Mouse (Mus musculus) bone marrow, adult 2 months (tissue): Measurements from ENCODE around the gene Rabggtb. TPM values are rescaled to one million over a fixed set of nuclear protein-coding genes. Genes with fewer than 3 reads are reported as not detected.

Source experiments
- H3K27ac ChIP-seq: fragments of 200-500 bp; 2 replicates; pipeline ENCODE4 v1.5.1; 2012; ENCODE audit warnings: low read depth, mild to moderate bottlenecking, control low read depth, inconsistent platforms, low read length; ENCODE audit not compliant: control insufficient read depth, poor library complexity, insufficient read depth
- H3K4me1 ChIP-seq: fragments of 200-500 bp; 2 replicates; pipeline ENCODE4 v1.6.1; 2011; ENCODE audit warnings: low read length; ENCODE audit not compliant: control insufficient read depth, insufficient read depth
- H3K4me3 ChIP-seq: fragments of 200-500 bp; replicated peaks from 2 replicates; pipeline ENCODE3; 2011; ENCODE audit warnings: mild to moderate bottlenecking, low read depth, low read length, control low read depth; ENCODE audit not compliant: control insufficient read depth
- CTCF ChIP-seq: fragments of 200-500 bp; IDR thresholded peaks from 2 replicates; pipeline ENCODE4 v1.5.1; 2011; ENCODE audit warnings: low read length, control low read depth; ENCODE audit not compliant: control insufficient read depth, insufficient read depth
- POLR2A ChIP-seq: fragments of 200-500 bp; IDR thresholded peaks from 2 replicates; pipeline ENCODE4 v1.6.1; 2011; ENCODE audit warnings: low read depth, mild to moderate bottlenecking, control low read depth, low read length, borderline replicate concordance; ENCODE audit not compliant: control insufficient read depth
- WGBS: fragments of 180-500 bp; shearing (Covaris S2); methylation state at CpG from one replicate; pipeline ENCODE4 v1.1.7; 2018; 5-methylcytosine and 5-hydroxymethylcytosine counted together
- polyA plus RNA-seq: library from polyadenylated mRNA; stranded (reverse); fragments of >200 nt; gene quantifications from 2 replicates; pipeline ENCODE4 v1.2.4, GENCODE M21; 2011; ENCODE audit warnings: low replicate concordance; ENCODE audit not compliant: missing spikeins, insufficient read depth, insufficient read length

The Rabggtb gene
- polyA plus RNA-seq = 75.6 and 75.8 TPM in 2 replicates

DNA sequence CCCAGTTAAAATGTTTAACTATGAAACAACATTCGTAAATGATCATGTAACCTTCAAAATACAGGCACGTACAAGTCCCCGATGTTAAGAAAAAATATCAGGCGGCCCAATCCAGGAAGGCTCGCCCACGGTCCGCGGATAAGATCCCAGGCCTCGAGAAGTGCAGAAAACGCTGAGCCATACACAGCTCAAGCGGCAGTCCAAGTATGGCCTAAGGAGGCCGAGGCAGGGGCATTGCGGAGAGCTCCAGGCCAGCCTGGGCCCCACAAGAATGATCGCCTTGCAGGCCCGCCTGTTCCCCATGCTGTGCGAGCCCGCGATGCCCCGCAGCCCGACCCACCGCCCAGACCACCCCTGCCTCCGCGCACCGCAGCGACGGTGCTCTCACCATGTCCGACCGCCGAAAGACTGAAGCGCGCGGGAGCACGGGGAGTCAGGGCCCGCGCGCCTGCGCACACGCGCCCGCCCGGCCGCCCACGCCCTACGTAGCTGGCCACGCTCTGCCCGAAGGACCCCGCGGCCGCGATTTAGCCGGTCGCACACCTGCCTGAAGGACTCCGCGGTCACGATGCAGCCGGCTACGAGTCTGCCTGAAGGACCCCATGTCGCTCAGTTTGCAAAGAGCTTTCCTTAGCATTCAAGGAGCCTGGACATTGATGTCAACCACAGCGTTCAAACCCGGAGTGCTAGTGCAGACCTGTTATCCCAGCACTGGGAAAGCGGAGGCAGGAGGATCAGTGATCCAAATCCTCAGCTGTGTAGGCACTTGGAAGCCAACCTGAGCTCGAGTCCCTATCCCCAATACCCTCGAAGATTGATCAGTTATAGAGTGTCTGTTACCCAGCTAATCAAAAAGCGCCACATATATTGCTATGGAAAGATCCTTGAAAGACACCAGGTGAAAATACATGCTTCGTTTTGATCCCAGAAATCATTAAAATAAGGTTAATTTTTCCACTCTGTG is at the start of gene Rabggtb:
Gene Rabggtb (minus strand): TSS at position 464 of the 964 bp plus-strand sequence.
- TF ChIP-seq CTCF (no peak), POLR2A (peak; percentile 97; the same call in 1 of the 2 replicates)
- Histone ChIP-seq H3K27ac (peak within 1 kb of the TSS; percentile 79), H3K4me1 (peaks cover 2% of the 10 kb centered on the region), H3K4me3 (peak within 1 kb of the TSS; percentile 91)
- 1% methylated on average over 65 of the region's 65 CpGs for WGBS

DNA sequence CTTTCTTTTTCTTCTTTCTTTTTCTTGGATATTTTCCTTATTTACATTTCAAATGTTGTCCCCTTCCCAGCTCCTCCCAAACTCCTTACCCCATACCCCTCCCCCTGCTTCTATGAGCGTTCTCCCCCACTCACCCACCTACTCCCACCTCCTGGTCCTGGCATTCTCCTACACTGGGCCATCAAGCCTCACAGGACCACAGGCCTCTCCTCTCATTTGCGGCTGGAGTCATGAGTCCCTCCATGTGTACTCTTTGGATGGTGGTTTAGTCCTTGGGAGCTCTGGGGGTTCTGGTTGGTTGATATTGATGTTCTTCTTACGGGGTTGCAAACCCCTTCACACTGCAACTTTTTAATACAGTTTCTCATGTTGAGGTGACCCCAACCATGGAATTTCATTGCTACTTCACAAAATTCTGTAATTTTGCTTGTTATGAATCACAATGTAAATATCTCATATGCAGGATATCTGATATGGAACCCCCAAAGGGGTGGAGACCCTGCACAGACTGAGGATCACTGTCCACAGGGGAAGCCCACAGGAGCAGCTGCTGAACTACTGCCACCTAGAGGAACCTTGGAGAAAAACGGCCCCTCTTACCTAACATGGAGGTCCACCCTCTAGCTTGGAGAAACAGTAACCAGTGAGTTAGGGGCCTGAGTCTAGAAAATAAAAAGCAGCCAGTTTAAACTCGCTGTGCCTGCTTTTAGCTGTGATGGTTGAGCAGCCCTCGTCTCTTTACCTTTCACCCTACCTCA is 49.0 kb upstream of the Rabggtb start:
- WGBS = 63% methylated on average over 6 of the region's 6 CpGs
- Histone ChIP-seq H3K4me3 (no peak overlapping the region), H3K27ac (no peak overlapping the region), H3K4me1 (no peaks in the 10 kb centered on the region)
- TF ChIP-seq POLR2A (no peak), CTCF (peak; percentile 64; the same call in 1 of the 2 replicates)

- H3K27ac ChIP-seq = no peak overlapping the region
Measured at GRCm38 (mm10) chr3:153960884-153961283, 48.1 kb upstream of the Rabggtb start.

GRCm38 (mm10) chr3:153959731-153960207 is 47.0 kb upstream of the Rabggtb start:
- Histone ChIP-seq H3K27ac (no peak overlapping the region), H3K4me3 (no peak overlapping the region), H3K4me1 (no peaks in the 10 kb centered on the region)
- 86% methylated on average over 9 of the region's 9 CpGs for WGBS
- no peak for TF ChIP-seq CTCF
- no peak for TF ChIP-seq POLR2A

More at GRCm38 (mm10) chr3:153960884-153961283, 48.1 kb upstream of the Rabggtb start:
- H3K4me3 ChIP-seq = no peak overlapping the region
- whole genome bisulfite sequencing = 94% methylated on average over 2 of the region's 2 CpGs
- H3K4me1 ChIP-seq = no peaks in the 10 kb centered on the region
- TF ChIP-seq CTCF (no peak), POLR2A (no peak)

- WGBS = 80% methylated on average over 1 of the region's 1 CpGs
- Histone ChIP-seq H3K4me1 (no peaks in the 10 kb centered on the region), H3K27ac (no peak overlapping the region), H3K4me3 (no peak overlapping the region)
- TF ChIP-seq CTCF = peak; percentile 15; the same call in 1 of the 2 replicates
- TF ChIP-seq POLR2A = no peak
Measured at GRCm38 (mm10) chr3:153959035-153959730, 46.4 kb upstream of the Rabggtb start.

DNA sequence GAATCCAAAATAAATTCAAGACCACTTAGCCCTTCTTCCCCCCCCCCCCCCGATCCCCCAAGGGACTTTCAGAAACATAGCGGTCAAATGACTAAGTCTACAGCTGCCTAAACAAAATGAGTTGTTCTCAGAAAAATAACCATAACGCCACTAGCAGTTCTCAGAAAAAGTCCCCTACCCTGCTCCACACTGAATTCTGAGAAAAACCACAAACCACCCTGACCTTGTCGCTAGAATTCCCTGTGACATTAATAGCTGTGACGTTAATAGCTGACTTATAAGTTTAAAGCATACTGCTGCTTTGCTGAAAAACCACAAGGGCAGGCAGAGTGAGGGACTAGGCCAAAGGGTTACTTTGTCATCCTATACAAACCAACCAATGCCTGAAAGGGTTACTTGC is 45.1 kb upstream of the Rabggtb start:
- WGBS = 46% methylated on average over 5 of the region's 5 CpGs
- TF ChIP-seq POLR2A (no peak), CTCF (no peak)
- Histone ChIP-seq H3K4me3 (no peak overlapping the region), H3K4me1 (no peaks in the 10 kb centered on the region), H3K27ac (no peak overlapping the region)

- H3K27ac ChIP-seq = no peak overlapping the region
- H3K4me1 ChIP-seq = peaks cover 1% of the 10 kb centered on the region; the same call in 1 of the 2 replicates
- TF ChIP-seq POLR2A (no peak), CTCF (no peak)
- 72% methylated on average over 2 of the region's 2 CpGs for WGBS
- no peak overlapping the region for H3K4me3 ChIP-seq
Measured at GRCm38 (mm10) chr3:153948176-153948575, 35.4 kb upstream of the Rabggtb start.

DNA sequence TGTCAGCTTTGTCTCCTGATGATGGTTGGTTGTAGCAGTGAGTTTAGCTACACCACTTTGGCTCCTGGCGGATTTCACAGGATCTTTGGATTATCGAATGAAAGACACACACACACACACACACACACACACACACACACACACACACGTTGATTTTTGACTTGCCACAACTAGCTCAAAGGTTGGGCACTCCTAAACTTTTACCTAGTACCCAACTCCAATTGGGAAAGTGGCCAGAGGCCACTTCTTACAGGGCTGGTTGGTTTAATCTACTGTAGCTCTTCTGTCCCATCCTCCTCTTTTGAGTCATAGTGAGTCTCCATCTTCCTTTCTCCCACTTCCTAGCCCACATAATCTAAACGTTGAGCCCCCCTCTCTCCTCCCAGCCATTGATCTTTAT is 34.5 kb upstream of the Rabggtb start:
- H3K27ac ChIP-seq = no peak overlapping the region
- H3K4me3 ChIP-seq = no peak overlapping the region
- H3K4me1 ChIP-seq = peaks cover 1% of the 10 kb centered on the region; the same call in 1 of the 2 replicates
- WGBS = 74% methylated on average over 4 of the region's 4 CpGs
- TF ChIP-seq POLR2A = no peak
- no peak for TF ChIP-seq CTCF
